Mouse (Mus musculus): ENCODE results near the gene Hspa14.

GRCm38 (mm10) chr2:3541307-3542079 is 28.9 kb upstream of the Hspa14 start:
- TF ChIP-seq CTCF (IDR thresholded peaks at IDR 0.05; ENCODE audit: extremely low read depth, insufficient read depth, insufficient read length, insufficient replicate concordance) (no peak), POLR2A (IDR thresholded peaks at IDR 0.05; ENCODE audit: low read depth, low read length) (no peak)

All from spleen, adult 2 months (tissue).